8 mouse cellular contexts compared by ENCODE assay signal in genomic region chr2:105675730-105676079, GRCm38 (mm10). TPM values are rescaled to one million over a fixed set of nuclear protein-coding genes. Genes with fewer than 3 reads are reported as not detected.
A peak's percentile ranks its signal among the peaks of the same experiment; 100 is the strongest.
DNase-seq lines count a peak whose midpoint lies in the region; ATAC-seq and TF ChIP-seq lines count a peak whose summit lies in the region.

No protein-coding gene starts in this region.

- ATAC-seq in liver, embryonic 11.5 days (replicated peaks; ENCODE audit: low FRiP score) = no peak
- no peak for ATAC-seq in limb, embryonic 11.5 days (ENCODE audit: insufficient number of reproducible peaks, low FRiP score, low TSS enrichment, low read depth)

- peaks cover 100% of the 10 kb centered on the region for H3K27me3 ChIP-seq in liver, embryonic 11.5 days (replicated peaks; ENCODE audit: control insufficient read depth, insufficient read depth, low read length)
- H3K27me3 ChIP-seq in limb, embryonic 11.5 days (ENCODE audit: control insufficient read depth, insufficient read depth, low read length) = peaks cover 97% of the 10 kb centered on the region

- peaks cover 10% of the 10 kb centered on the region; the same call in 1 of the 2 replicates for H3K4me1 ChIP-seq in liver, embryonic 11.5 days (replicated peaks; ENCODE audit: control insufficient read depth, insufficient read depth, low read length)
- H3K4me1 ChIP-seq in embryonic fibroblast, embryonic 13.5 days (ENCODE audit: control insufficient read depth, insufficient read depth, low read length) = 0 out of 2 replicates have a peak, but pooled peaks cover 6% of the 10 kb centered on the region
- H3K4me1 ChIP-seq in limb, embryonic 11.5 days (ENCODE audit: control insufficient read depth, insufficient read depth, low read length) = peaks cover 16% of the 10 kb centered on the region
- peaks cover 24% of the 10 kb centered on the region for H3K4me1 ChIP-seq in olfactory bulb, adult 2 months (ENCODE audit: control insufficient read depth, insufficient read depth, low read length)

- TF ChIP-seq POLR2A in embryonic fibroblast, embryonic 13.5 days (IDR thresholded peaks at IDR 0.05; ENCODE audit: low read depth, low read length) = no peak
- TF ChIP-seq POLR2A in olfactory bulb, adult 2 months (IDR thresholded peaks at IDR 0.05; ENCODE audit: insufficient read depth, low read depth, low read length) = no peak

- TF ChIP-seq CTCF in embryonic fibroblast, embryonic 13.5 days (IDR thresholded peaks at IDR 0.05; ENCODE audit: borderline replicate concordance, insufficient read depth, low read length) = no peak
- no peak for TF ChIP-seq CTCF in olfactory bulb, adult 2 months (IDR thresholded peaks at IDR 0.05; ENCODE audit: insufficient read depth, low read depth, low read length)

- peak overlapping the region; percentile 38 for H3K4me3 ChIP-seq in liver, embryonic 11.5 days (ENCODE audit: low read depth, low read length)
- peak overlapping the region; percentile 23 for H3K4me3 ChIP-seq in embryonic fibroblast, embryonic 13.5 days (ENCODE audit: insufficient read depth, low read length)
- H3K4me3 ChIP-seq in limb, embryonic 11.5 days (ENCODE audit: low read depth, low read length) = peak overlapping the region; percentile 26; the same call in 1 of the 2 replicates
- H3K4me3 ChIP-seq in olfactory bulb, adult 2 months (ENCODE audit: insufficient read depth, low read depth, low read length) = peak overlapping the region; percentile 64

- H3K9me3 ChIP-seq in liver, embryonic 11.5 days (ENCODE audit: control insufficient read depth, low read length) = no peaks in the 10 kb centered on the region
- H3K9me3 ChIP-seq in limb, embryonic 11.5 days (ENCODE audit: control insufficient read depth, low read length) = no peaks in the 10 kb centered on the region

- H3K36me3 ChIP-seq in liver, embryonic 11.5 days (ENCODE audit: control insufficient read depth, insufficient read depth, low read length) = no peaks in the 10 kb centered on the region
- no peaks in the 10 kb centered on the region for H3K36me3 ChIP-seq in limb, embryonic 11.5 days (ENCODE audit: control insufficient read depth, insufficient read depth, low read length)

- WGBS in liver, embryonic 11.5 days = 2% methylated on average over 11 of the region's 11 CpGs
- WGBS in limb, embryonic 11.5 days = 0% methylated on average over 11 of the region's 11 CpGs
- 1% methylated on average over 11 of the region's 11 CpGs for WGBS in olfactory bulb, adult 2 months

- peak overlapping the region; percentile 67 for H3K4me2 ChIP-seq in liver, embryonic 11.5 days
- H3K4me2 ChIP-seq in limb, embryonic 11.5 days (ENCODE audit: low read depth, severe bottlenecking) = peak overlapping the region; percentile 48

- DNase-seq in liver, embryonic 11.5 days (ENCODE audit: low spot score) = no peak
- no peak for DNase-seq in liver
- DNase-seq in limb, embryonic 11.5 days (ENCODE audit: low spot score) = no peak
- DNase-seq in B cell, adult 2 months = no peak
- DNase-seq in kidney, postnatal 10 days = no peak
- no peak for DNase-seq in cerebellum, postnatal 14 days

- H3K27ac ChIP-seq in liver, embryonic 11.5 days (ENCODE audit: low read depth, low read length) = no peak overlapping the region
- H3K27ac ChIP-seq in embryonic fibroblast, embryonic 13.5 days (ENCODE audit: insufficient read depth, low read length) = no peak overlapping the region
- H3K27ac ChIP-seq in limb, embryonic 11.5 days (replicated peaks; ENCODE audit: low read depth, low read length) = no peak overlapping the region
- H3K27ac ChIP-seq in olfactory bulb, adult 2 months (ENCODE audit: insufficient read depth, low read depth, low read length) = peak overlapping the region; percentile 87

- no peak overlapping the region for H3K9ac ChIP-seq in liver, embryonic 11.5 days (ENCODE audit: low read depth, low read length)
- H3K9ac ChIP-seq in limb, embryonic 11.5 days (ENCODE audit: low read length) = no peak overlapping the region

RNA-seq across cellular contexts. Expression of gene Pax6, which starts 7.0 kb away (rescaled TPM):
- 0.26 TPM in 1 of 2 replicates, not detected in the other for polyA plus RNA-seq in liver, embryonic 11.5 days (2014; fragmentation: Nextera tagmentation; extraction: Ambion mirVana)
- polyA plus RNA-seq in embryonic fibroblast, embryonic 13.5 days (2011; ENCODE audit: insufficient read length, low read depth, missing spikeins) = 1.8 and 2.2 TPM in 2 replicates
- polyA plus RNA-seq in limb, embryonic 11.5 days (2014; fragmentation: Nextera tagmentation; extraction: Ambion mirVana) = 0.11 and 0.23 TPM in 2 replicates
- not detected in 2 replicates for polyA plus RNA-seq in olfactory bulb, adult 2 months (2012; ENCODE audit: insufficient read depth, insufficient read length, low replicate concordance, missing spikeins)
